Mouse (Mus musculus) ES-Bruce4 (cell line): Measurements from ENCODE around the gene Pth. TPM values are rescaled to one million over a fixed set of nuclear protein-coding genes. Genes with fewer than 3 reads are reported as not detected.

Experiments
- H3K27ac ChIP-seq: 2 replicates; pipeline ENCODE4 v1.5.1; 2012; ENCODE audit warnings: low read length, inconsistent platforms; ENCODE audit not compliant: insufficient read depth
- H3K27me3 ChIP-seq: 2 replicates; pipeline ENCODE4 v1.6.1; 2012; ENCODE audit warnings: mild to moderate bottlenecking, low read length, inconsistent platforms; ENCODE audit not compliant: control insufficient read depth, poor library complexity, insufficient read depth, severe bottlenecking
- H3K36me3 ChIP-seq: 2 replicates; pipeline ENCODE4 v1.6.1; 2012; ENCODE audit warnings: inconsistent platforms, mild to moderate bottlenecking, low read length, moderate library complexity; ENCODE audit not compliant: control insufficient read depth, poor library complexity, insufficient read depth, severe bottlenecking
- H3K4me1 ChIP-seq: one replicate; pipeline ENCODE4 v1.8.1; 2011; ENCODE audit warnings: low read length; ENCODE audit not compliant: control insufficient read depth, insufficient read depth
- H3K4me3 ChIP-seq: 2 replicates; pipeline ENCODE4 v1.5.1; 2011; ENCODE audit warnings: low read depth, mild to moderate bottlenecking, low read length
- H3K9ac ChIP-seq: 2 replicates; pipeline ENCODE4 v1.6.1; 2012; ENCODE audit warnings: low read depth, mild to moderate bottlenecking, inconsistent platforms; ENCODE audit not compliant: poor library complexity, severe bottlenecking
- H3K9me3 ChIP-seq: replicated peaks from 2 replicates; pipeline ENCODE4 v1.6.1; 2012; ENCODE audit warnings: mild to moderate bottlenecking, low read length, inconsistent platforms; ENCODE audit not compliant: control insufficient read depth, poor library complexity, insufficient read depth, severe bottlenecking
- CTCF ChIP-seq: IDR thresholded peaks from one replicate; pipeline ENCODE4 v1.8.1; 2011; ENCODE audit warnings: low read depth, low read length
- EP300 ChIP-seq: IDR thresholded peaks from 2 replicates; pipeline ENCODE4 v1.6.1; 2011; ENCODE audit warnings: low read depth, low read length; ENCODE audit not compliant: insufficient read depth
- POLR2A ChIP-seq: IDR thresholded peaks from one replicate; pipeline ENCODE4 v1.8.1; 2011; ENCODE audit warnings: low read length; ENCODE audit not compliant: insufficient read depth
- polyA plus RNA-seq: library from polyadenylated mRNA; stranded (reverse); fragments of >200 nt; gene quantifications from 2 replicates; pipeline ENCODE4 v1.2.4, GENCODE M21; 2011; ENCODE audit warnings: low read depth; ENCODE audit not compliant: missing spikeins, insufficient read depth, insufficient read length

Pth gene
- polyA plus RNA-seq, 1 experiment, result not detected

DNA sequence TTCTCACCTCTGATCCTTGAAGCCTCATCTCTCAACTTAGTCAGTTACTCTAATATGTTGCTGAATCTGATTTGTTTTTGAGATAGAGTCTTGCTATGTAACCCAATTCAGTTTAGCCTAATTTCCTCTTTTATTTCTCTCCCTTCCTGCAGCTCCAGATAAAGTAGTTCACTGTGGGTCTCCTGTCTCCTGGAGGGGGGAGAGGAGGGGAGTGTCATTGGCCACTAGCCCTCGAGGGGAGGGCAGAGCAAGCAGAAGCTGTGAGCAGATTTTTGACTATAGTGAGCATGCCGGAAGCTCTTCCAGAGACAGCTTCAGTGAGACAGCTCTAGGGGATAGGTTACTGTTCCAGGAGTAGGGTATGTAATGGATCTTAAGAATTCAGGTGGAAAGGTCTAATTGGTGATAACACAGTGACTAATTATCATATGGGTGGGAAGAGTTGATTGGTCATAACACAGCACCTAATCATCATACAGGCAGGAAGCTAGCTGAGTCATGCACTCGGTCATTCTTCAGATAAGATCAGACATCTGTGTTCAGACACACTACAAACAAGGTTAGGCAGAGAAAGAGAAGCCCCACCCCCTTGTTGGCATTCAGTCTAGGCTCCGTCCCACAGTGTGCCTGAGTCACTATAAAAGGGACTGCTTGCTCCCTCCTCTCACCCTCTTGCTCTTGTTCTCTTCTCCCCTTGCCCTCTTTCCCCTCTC lies 30.9 kb upstream of the Pth start:
- TF ChIP-seq CTCF, result no peak
- no peak for TF ChIP-seq EP300
- no peak for TF ChIP-seq POLR2A
- Histone ChIP-seq H3K4me1 (no peaks in the 10 kb centered on the region), H3K4me3 (no peak overlapping the region), H3K9ac (no peak overlapping the region), H3K27ac (no peak overlapping the region), H3K36me3 (no peaks in the 10 kb centered on the region), H3K9me3 (no peaks in the 10 kb centered on the region), H3K27me3 (no peaks in the 10 kb centered on the region)

DNA sequence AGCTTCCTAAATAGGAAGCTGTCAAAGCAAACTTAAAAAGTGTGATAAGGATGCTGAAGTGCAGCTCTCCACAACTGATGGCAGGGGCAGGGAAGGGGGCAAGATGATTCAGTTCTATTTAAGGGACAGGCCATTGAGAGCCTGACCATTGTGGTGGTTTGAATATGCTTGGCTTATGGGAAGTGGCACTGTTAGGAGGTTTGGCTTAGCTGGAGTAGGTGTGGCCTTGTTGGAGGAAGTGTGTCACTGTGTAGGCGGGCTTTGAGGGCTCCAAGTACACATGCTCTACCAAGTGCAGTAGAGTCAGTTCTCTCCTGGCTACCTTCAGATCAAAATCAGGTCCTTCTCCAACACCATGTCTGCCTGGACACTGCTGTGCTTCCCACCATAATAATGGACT lies 28.2 kb upstream of the Pth start:
- no peak for TF ChIP-seq EP300
- TF ChIP-seq CTCF, result no peak
- TF ChIP-seq POLR2A, result no peak

GRCm38 (mm10) chr7:113415256-113415655 lies 26.9 kb upstream of the Pth start:
- Histone ChIP-seq H3K4me1 (no peaks in the 10 kb centered on the region), H3K36me3 (no peaks in the 10 kb centered on the region), H3K9me3 (no peaks in the 10 kb centered on the region), H3K27ac (no peak overlapping the region), H3K9ac (no peak overlapping the region), H3K4me3 (no peak overlapping the region), H3K27me3 (no peaks in the 10 kb centered on the region)
- no peak for TF ChIP-seq CTCF
- TF ChIP-seq POLR2A, result no peak
- no peak for TF ChIP-seq EP300

More for the DNA sequence above, 28.2 kb upstream of the Pth start:
- Histone ChIP-seq H3K27me3 (no peaks in the 10 kb centered on the region), H3K4me3 (no peak overlapping the region), H3K9me3 (no peaks in the 10 kb centered on the region), H3K4me1 (no peaks in the 10 kb centered on the region), H3K9ac (no peak overlapping the region), H3K27ac (no peak overlapping the region), H3K36me3 (no peaks in the 10 kb centered on the region)

- TF ChIP-seq POLR2A (no peak), CTCF (peak; percentile 36)
- Histone ChIP-seq H3K9me3 (no peaks in the 10 kb centered on the region), H3K9ac (no peak overlapping the region), H3K4me3 (no peak overlapping the region), H3K27ac (no peak overlapping the region), H3K36me3 (no peaks in the 10 kb centered on the region), H3K4me1 (no peaks in the 10 kb centered on the region), H3K27me3 (no peaks in the 10 kb centered on the region)
These were observed 20.3 kb upstream of the Pth start for GRCm38 (mm10) chr7:113408712-113409111.

DNA sequence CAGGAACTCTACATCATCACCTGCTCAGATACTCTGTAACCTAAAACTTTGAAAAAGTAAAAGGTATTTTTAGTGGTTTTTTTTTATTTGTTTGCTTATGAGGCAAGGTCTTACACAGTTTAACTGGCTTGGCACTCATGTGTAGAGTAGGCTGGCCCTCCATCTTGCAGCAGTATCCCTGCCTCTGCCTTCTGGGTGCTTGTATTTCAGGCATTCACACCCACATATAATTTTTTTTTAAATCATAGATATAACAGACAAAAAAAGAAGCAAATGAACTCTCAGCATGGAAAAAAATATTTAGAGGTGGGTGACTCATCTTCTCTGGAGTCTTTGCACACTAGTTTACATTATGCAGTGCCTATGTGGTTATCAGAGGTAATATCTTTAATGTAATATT lies 9.7 kb upstream of the Pth start:
- Histone ChIP-seq H3K27me3 (no peaks in the 10 kb centered on the region), H3K9ac (no peak overlapping the region), H3K4me3 (no peak overlapping the region), H3K36me3 (no peaks in the 10 kb centered on the region), H3K4me1 (no peaks in the 10 kb centered on the region), H3K9me3 (no peaks in the 10 kb centered on the region), H3K27ac (no peak overlapping the region)
- no peak for TF ChIP-seq EP300
- TF ChIP-seq POLR2A, result no peak
- no peak for TF ChIP-seq CTCF

DNA sequence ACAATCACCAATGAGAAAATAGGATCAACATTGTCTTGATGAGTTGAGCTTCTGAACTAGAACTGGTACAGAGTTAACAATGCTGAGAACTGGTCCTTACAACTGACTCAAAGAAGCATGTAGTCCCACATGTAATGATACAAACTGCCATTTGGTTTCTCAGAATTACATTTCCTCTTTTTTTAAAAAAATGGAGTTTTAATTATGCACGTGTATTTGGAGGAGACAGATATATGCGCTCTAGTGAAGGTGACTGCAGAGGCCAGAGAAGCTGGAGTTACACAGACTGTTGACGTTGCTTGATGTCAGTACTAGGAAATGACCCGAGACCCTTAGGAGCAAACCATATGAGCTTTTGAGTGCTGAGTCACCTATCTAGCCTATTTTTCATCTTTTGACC lies 8.3 kb upstream of the Pth start:
- TF ChIP-seq POLR2A (no peak), CTCF (no peak), EP300 (no peak)
- Histone ChIP-seq H3K9me3 (no peaks in the 10 kb centered on the region), H3K4me3 (no peak overlapping the region), H3K27ac (no peak overlapping the region), H3K27me3 (no peaks in the 10 kb centered on the region), H3K4me1 (no peaks in the 10 kb centered on the region), H3K9ac (no peak overlapping the region), H3K36me3 (no peaks in the 10 kb centered on the region)
